Mouse (Mus musculus) olfactory bulb, adult 2 months (tissue): Measurements from ENCODE around the gene Rbak. TPM values are rescaled to one million over a fixed set of nuclear protein-coding genes. Genes with fewer than 3 reads are reported as not detected.

ENCODE experiments used
- H3K27ac ChIP-seq: fragments of 200-500 bp; 2 replicates; pipeline ENCODE4 v1.5.1; 2012; ENCODE audit warnings: low read depth, low read length; ENCODE audit not compliant: insufficient read depth
- H3K4me1 ChIP-seq: fragments of 200-500 bp; 2 replicates; pipeline ENCODE4 v1.6.1; 2012; ENCODE audit warnings: low read length; ENCODE audit not compliant: control insufficient read depth, insufficient read depth
- H3K4me3 ChIP-seq: fragments of 200-500 bp; 2 replicates; pipeline ENCODE4 v1.5.1; 2012; ENCODE audit warnings: mild to moderate bottlenecking, low read depth, low read length, moderate library complexity; ENCODE audit not compliant: insufficient read depth
- CTCF ChIP-seq: fragments of 200-500 bp; IDR thresholded peaks from 2 replicates; pipeline ENCODE4 v1.5.1; 2012; ENCODE audit warnings: low read depth, mild to moderate bottlenecking, low read length, moderate library complexity; ENCODE audit not compliant: insufficient read depth
- POLR2A ChIP-seq: fragments of 200-500 bp; IDR thresholded peaks from 2 replicates; pipeline ENCODE4 v1.6.1; 2012; ENCODE audit warnings: mild to moderate bottlenecking, low read depth, low read length, moderate library complexity; ENCODE audit not compliant: insufficient read depth
- WGBS: fragments of 180-500 bp; shearing (Covaris S2); methylation state at CpG from one replicate; pipeline ENCODE4 v1.1.7; 2018; 5-methylcytosine and 5-hydroxymethylcytosine counted together
- polyA plus RNA-seq: library from polyadenylated mRNA; stranded (reverse); fragments of >200 nt; gene quantifications from 2 replicates; pipeline ENCODE4 v1.2.4, GENCODE M21; 2012; ENCODE audit warnings: low replicate concordance; ENCODE audit not compliant: missing spikeins, insufficient read depth, insufficient read length

Gene Rbak
- polyA plus RNA-seq, 1 experiment = not detected

DNA sequence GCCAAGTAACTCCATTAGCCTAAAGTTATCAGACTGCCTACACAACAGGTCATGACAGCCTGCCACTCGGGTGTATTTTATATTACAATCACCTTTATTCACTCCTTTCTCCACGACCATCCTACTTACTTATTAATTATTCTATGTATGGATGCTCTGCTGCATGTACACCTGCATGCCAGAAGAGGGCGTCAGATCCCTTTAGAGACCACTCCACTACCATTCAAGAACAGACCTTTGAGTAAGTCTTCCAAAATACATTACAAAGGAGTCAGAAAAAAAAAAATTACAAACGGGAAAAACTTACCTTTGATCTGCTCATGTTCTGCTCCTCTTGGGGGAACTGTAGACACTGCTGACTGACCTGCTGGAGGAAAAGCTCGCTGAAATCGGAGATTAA lies 1.4 kb downstream of the Rbak start:
- WGBS = 24% methylated on average over 6 of the region's 6 CpGs
- peaks cover 5% of the 10 kb centered on the region for H3K4me1 ChIP-seq
- H3K27ac ChIP-seq = no peak overlapping the region
- no peak for TF ChIP-seq POLR2A
- no peak for TF ChIP-seq CTCF
- H3K4me3 ChIP-seq = no peak overlapping the region

DNA sequence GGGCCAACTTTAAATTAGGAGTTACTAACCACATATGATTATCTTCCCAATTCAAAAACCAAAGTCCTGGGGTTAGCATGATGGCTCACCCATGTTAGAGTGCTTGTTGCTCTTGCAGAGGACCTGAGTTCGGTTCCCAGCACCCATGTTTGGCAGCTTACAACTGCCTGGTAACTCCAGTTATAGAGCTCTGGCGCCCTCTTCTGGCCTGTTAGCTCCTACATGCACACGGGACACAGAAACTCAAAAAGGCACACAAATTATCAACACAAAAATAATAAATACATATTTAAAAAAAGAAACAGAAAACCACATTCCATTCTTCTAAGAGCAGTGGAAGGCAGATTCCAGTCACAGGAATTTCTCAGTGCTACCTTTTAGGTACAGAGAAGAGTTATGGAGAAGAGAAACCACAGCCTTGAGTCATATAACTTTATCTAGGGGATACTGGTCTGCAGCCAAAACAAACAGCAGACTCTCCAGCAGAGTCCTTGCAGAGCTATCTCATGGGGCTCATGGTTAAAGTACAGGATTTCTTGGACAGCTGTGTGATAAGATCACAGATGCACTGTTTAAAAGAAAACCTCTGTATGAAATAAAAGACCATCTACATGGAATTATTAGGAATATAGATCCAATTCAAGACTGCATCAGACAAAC lies 2.9 kb downstream of the Rbak start:
- H3K4me3 ChIP-seq = no peak overlapping the region
- WGBS = 92% methylated on average over 3 of the region's 3 CpGs
- H3K4me1 ChIP-seq = peaks cover 5% of the 10 kb centered on the region
- no peak overlapping the region for H3K27ac ChIP-seq
- TF ChIP-seq CTCF (no peak), POLR2A (no peak)

DNA sequence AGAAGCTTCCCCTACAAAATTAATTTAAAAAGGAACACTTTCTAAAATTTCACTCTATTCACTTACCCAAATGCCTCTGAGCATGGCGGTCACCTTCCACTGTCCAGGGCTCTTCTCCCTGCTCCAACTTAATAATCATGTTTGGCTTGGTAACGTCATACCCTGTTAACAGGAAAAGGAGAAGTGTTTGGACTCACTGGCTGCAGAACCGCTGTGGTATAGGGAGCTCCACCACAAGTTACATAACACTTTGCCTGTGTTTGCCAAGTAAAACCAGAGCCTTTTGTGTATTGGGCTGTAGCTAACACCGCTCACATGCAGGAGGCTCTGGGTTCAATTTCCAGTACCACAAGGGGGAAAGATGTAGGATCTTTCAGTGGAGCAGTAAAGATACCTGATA lies 4.6 kb downstream of the Rbak start:
- H3K4me3 ChIP-seq = no peak overlapping the region
- peaks cover 5% of the 10 kb centered on the region for H3K4me1 ChIP-seq
- TF ChIP-seq POLR2A (no peak), CTCF (no peak)
- no peak overlapping the region for H3K27ac ChIP-seq
- WGBS = 94% methylated on average over 4 of the region's 4 CpGs

DNA sequence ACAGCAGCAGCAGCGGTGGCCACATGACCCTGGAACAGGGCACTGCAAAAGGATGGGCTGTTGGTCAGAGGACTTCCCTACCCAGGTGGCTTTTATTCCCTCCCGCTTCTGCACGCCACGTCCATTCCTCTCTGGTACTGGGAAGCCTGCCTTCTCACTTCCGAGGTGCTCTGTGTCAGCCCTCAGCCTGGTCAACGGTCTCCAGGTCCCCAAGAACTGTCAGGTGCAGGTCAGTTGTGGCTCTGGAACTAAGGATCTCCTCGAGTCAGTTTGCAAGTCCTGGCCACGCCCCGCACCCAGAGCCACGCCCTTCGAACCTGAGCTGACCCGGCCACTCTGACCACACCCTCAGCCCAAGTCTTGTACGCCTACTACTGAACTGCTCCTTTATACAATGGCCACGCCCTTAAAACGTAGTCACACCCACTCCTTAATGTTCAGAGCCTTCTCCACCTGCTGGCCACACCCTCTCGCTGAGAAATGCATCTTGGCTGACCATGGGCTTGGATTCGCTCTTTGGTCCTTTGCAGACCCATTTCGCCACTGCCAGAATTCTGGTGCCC lies 15.0 kb downstream of the Rbak start:
- Histone ChIP-seq H3K4me3 (no peak overlapping the region), H3K4me1 (no peaks in the 10 kb centered on the region), H3K27ac (no peak overlapping the region)
- TF ChIP-seq CTCF = 0 out of 2 replicates have a peak, but pooled peaks have one; percentile 3
- no peak for TF ChIP-seq POLR2A
- 18% methylated on average over 18 of the region's 18 CpGs for WGBS

DNA sequence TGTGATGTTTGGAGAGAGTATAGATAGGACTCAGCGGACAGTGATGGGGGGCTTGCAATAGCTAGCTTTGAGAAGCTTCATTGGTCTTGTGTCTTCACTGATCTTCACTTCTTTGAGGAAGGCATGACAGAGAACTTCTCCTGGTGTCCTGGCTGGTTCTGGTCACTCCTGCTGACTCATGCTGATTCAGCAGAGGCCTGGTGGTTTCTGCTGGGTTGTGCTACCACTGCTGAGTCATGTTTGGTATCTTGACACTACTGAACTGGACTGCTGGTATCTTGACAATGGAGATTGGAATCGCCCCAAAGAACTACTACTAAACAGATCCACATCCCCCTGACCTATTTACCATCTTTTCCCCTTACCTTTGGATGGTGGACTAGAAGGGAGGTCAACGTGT lies 25.0 kb downstream of the Rbak start:
- TF ChIP-seq POLR2A (no peak), CTCF (no peak)
- no peak overlapping the region for H3K4me3 ChIP-seq
- WGBS = 91% methylated on average over 3 of the region's 3 CpGs
- peaks cover 7% of the 10 kb centered on the region for H3K4me1 ChIP-seq
- H3K27ac ChIP-seq = no peak overlapping the region

DNA sequence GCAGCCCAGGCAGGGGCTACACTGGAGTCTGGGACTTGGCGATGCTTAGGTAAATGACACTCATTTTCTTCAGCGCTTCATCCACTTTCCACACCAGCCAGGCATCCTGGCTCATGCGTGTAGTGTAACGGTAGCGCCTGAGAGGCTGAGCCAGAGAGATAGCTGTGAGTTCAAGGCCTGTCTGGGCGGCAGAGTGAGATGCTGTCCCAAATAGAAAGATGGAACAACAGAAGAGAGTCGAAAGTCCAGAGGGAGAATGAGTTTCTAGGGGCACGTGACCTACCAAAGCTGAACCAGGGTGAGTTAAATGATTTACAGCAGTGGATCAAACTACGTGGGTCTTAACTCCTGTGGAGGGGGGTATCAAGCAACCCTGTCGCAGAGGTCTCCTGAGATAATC lies 26.8 kb downstream of the Rbak start:
- no peak for TF ChIP-seq CTCF
- no peak for TF ChIP-seq POLR2A
- H3K4me3 ChIP-seq = no peak overlapping the region
- WGBS = 90% methylated on average over 10 of the region's 10 CpGs
- peaks cover 7% of the 10 kb centered on the region for H3K4me1 ChIP-seq
- H3K27ac ChIP-seq = no peak overlapping the region

DNA sequence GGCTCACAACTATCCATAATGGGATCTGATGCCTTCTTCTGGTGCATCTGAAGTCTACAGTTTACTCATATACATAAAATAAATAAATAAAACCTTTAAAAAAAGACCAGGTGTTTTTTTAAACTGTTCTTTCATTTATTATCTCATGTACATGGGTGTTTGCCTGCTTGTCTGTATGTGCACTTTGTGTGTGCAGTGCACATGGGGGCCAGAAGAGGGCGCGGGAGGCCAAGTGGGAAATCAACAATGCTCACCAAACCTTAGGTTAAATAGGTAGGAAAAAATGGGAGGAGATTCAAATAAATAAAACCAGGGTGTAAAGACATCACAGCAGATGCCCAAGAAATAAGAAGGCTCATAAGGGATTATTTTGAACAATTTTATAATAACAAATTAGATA lies 30.5 kb downstream of the Rbak start:
- Histone ChIP-seq H3K4me3 (no peak overlapping the region), H3K4me1 (0 out of 2 replicates have a peak, but pooled peaks cover 2% of the 10 kb centered on the region), H3K27ac (no peak overlapping the region)
- WGBS = 95% methylated on average over 2 of the region's 2 CpGs
- no peak for TF ChIP-seq CTCF
- TF ChIP-seq POLR2A = no peak

DNA sequence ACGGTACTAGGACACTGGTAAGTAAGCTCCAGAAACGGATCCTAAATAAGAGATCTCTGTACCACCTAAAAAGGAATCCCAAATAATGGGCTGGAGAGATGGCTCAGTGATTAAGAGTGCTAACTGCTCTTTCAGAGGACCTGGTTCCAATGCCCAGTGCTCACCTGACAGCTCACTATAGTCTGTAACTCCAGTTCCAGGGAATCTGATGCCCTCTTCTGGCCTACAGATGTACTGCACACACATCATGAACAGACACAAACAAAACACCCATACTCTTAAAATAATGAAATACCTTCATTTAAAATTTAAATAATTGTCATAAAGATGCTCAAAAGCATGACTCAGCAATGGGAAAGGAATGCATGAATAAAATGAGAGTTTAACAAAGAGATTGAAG lies 31.0 kb downstream of the Rbak start:
- 98% methylated on average over 2 of the region's 2 CpGs for WGBS
- TF ChIP-seq POLR2A = no peak
- no peak for TF ChIP-seq CTCF
- Histone ChIP-seq H3K27ac (no peak overlapping the region), H3K4me3 (no peak overlapping the region), H3K4me1 (0 out of 2 replicates have a peak, but pooled peaks cover 2% of the 10 kb centered on the region)

DNA sequence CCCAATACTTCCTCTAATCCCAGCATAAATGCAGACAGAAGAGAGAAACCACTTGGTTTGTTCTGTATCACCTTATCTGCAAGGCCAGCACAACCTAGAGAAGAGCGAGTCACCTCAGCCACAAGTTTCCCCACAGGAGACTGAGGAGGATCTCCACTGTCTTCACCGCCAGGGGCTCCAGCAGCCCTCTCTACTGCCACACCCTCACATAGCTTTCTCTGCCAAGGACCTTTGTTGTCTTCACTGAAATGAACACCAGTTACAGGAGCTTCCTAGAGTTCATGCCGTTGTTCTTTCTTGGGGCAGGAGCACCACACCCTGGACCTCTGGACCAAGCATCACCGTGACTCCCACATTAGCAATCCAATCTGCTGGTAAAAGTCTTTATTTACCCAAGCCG lies 31.9 kb downstream of the Rbak start:
- no peak overlapping the region for H3K4me3 ChIP-seq
- TF ChIP-seq CTCF (no peak), POLR2A (no peak)
- H3K4me1 ChIP-seq = 0 out of 2 replicates have a peak, but pooled peaks cover 1% of the 10 kb centered on the region
- H3K27ac ChIP-seq = no peak overlapping the region
- WGBS = 89% methylated on average over 5 of the region's 5 CpGs
